Mouse (Mus musculus) cerebellum, adult (tissue): ENCODE data around the gene Fam129c.

Experiments
- ATAC-seq: cut with Nextera tagmentation; 2 replicates; pipeline ENCODE4 v1.9.2; 2017; ENCODE audit warnings: mild to moderate bottlenecking, moderate library complexity, mixed read lengths; ENCODE audit not compliant: insufficient number of reproducible peaks, low FRiP score, low TSS enrichment

Gene Fam129c

GRCm38 (mm10) chr8:71597451-71597850 is at the start of gene Fam129c:
Gene Fam129c, plus strand, starts transcription at chr8:71597648.
- ATAC-seq, result no peak

GRCm38 (mm10) chr8:71550754-71551153 is 46.7 kb upstream of the Fam129c start:
- no peak for ATAC-seq

DNA sequence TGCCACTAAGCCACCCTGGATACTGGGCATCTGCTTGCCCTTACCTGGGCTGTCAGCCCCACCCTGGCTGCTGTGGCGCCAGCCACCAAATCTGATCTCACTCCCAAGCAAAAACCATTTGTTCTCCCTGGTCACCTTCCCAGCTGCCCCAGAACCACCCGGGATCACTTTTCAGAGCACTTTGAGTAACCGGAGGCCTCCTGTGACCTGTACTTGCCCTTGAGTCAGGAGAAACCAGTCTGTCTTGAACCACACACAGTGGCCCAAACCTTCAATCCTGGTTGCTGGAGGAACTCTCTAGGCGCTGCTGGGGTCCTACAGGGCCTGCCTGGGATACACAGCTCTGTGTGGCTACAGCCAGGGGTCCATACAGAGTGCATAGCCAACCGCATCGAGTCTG is 44.7 kb upstream of the Fam129c start:
- ATAC-seq, result no peak

- ATAC-seq, result no peak
Measured at GRCm38 (mm10) chr8:71554001-71554400, 43.4 kb upstream of the Fam129c start.

- ATAC-seq, result no peak
Measured at GRCm38 (mm10) chr8:71554644-71555043, 42.8 kb upstream of the Fam129c start.

DNA sequence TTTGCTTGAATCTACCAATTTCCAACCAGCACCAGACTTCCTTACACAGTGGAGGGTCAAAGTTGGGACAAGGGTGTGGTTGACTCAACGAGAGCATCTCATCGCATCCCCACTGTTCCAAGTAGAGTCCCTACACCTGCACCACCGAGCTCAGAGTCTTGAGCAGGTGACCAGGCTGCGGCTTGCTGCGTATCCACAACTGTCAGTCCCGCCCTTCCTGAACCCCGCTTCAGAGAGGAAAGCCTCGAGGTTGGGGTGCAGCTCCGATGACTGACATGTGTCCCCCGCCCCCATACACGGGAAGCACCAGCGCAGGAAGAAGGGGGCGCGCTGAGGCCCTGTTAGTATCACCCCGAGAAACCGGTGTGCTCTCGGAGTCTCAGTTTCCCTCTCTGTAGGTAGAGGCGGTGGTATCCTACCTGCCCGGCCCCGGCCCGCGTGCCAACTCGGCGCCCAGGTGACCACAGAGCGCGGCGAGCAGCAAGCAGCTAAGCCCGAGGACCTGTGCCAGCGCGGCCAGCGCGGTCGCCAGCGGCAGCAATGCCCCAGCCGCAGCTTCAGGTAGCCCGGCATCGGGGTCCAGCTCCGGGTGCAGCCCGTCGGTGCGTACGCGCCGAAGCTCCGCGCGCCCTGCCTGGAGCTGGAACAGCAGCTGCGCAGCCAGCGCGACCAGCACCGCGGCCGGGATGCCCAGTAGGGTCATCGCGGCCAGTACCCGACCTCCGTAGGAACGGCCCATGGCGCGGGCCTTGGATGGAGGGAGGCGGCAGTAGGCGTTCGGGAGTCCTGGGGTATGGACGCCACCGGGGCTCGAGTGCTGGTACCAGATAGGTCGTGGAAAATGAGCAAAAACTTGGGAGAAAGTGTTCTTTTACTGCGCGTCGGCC is 39.1 kb upstream of the Fam129c start, which contains the start of gene Tmem221:
Gene Tmem221 (minus strand): TSS at position 801 of the 887 bp plus-strand sequence.
- no peak for ATAC-seq

- ATAC-seq, result no peak
Measured at GRCm38 (mm10) chr8:71558958-71559690, 38.3 kb upstream of the Fam129c start.

- no peak for ATAC-seq
Measured at GRCm38 (mm10) chr8:71560071-71560470, 37.4 kb upstream of the Fam129c start.

DNA sequence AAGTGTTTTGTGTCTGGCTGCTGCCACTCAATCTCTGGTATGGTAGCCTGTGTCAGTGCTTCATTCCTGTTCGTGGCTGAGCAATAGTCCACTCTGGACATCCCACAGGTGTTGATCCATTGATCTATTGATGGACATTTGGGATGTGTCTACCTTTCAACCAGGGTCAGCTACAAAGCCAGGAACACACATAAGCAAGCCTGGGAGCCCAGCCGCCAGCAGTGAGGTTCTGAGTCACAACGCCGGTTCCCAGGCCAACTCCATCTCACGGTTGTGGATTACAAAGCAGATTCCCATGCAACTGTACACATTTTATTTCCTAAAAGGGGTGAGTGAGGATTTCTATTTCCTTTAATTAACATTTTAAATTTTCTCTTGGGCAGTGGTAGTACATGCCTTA is 36.7 kb upstream of the Fam129c start:
- ATAC-seq, result no peak

DNA sequence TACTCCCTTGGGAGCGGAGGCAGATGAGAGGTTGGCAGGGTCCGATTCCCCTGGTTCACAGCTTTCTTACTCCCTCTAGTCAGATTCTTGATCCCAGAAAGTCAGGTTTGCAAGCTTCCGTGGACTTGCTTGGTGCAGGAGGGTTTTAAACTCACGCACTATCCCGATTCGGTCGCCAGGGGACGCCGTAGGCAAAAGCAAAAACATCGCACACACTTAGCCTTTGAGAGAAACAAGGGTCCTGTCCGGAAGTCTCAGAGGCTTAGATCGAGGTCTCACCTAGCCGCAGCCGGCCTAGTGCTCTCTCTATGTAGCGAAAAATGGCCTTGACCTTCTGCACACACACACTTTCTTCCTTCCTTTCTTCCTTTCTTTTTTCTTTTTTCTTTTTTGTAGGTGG is 36.0 kb upstream of the Fam129c start:
- ATAC-seq, result no peak; the same call in 1 of the 2 replicates

GRCm38 (mm10) chr8:71562751-71563150 is 34.7 kb upstream of the Fam129c start:
- ATAC-seq, result peak; percentile 34; the same call in 1 of the 2 replicates

DNA sequence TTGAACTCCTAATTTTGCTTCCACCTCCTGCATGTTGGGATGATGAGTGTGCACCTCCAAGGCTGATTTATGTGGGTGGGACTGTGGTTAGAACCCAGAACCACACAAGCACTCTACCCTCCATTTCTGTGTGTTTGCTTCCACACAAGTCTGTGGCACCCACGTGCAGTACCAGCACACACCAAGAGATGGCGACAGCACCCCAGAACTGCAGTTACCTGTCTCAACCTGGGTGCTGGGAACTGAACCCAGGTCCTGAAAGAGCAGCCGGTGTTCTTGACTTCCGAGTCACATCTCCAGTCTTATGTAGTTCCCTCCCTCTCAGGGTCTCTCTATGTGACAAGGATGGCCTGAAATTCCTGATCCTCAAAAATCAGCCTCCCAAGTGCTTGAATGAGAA is 33.5 kb upstream of the Fam129c start:
- ATAC-seq, result no peak

- no peak for ATAC-seq
Measured at GRCm38 (mm10) chr8:71566501-71566900, 30.9 kb upstream of the Fam129c start, which contains the start of gene Nxnl1. Gene Nxnl1, minus strand, starts transcription at chr8:71566601.

DNA sequence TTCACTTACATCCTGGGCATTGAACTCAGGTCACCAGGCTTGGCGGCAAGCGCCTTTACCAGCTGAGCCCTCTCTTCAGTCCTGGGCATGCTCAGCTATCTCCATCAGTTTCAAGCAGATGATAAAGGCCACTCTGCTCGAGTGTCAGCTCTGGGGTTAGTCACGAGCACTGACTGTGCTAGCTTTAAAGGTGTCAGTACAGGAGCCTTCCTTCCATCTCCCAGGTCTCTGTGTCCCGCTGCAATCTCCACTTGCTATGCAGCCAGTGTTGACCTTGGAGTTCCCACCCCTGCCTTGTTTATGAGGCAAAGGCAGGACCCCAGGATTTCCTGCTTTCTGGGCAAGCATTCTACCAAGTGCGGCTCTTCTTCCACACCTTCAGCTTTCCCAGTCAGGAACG is 29.9 kb upstream of the Fam129c start:
- ATAC-seq, result no peak

DNA sequence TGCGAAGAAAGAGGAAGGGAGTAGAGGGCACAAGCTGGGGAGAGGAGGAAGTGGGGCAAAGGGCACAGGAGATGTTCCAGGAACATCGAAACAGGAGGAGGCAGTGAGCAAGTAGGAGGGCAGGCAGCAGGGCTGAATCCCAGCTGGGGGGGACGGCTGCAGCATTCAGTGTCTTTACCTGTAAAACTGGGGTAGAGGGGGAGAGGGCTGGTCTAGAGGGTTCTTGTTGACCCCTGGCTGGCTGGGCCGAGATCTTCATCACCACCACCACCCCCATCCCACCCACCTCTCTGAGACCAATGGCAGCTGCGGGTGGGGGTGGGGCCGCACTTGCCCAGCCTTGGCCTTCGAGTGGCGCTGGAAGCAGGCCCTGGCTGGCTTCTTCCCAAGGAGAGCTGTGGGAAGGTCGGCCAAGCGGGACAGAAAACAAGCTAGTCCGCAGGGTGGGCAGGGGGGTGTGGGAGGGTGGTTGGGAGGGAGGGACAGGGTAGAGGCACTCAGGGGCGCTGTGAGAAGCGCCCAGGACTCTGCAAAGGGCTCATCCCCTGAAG is 29.0 kb upstream of the Fam129c start, which contains the start of gene Slc27a1:
Gene Slc27a1 (plus strand): TSS at position 496 of the 551 bp plus-strand sequence.
- ATAC-seq, result no peak

GRCm38 (mm10) chr8:71568941-71569340 is 28.5 kb upstream of the Fam129c start:
- no peak for ATAC-seq

- peak; percentile 77 for ATAC-seq
Measured at GRCm38 (mm10) chr8:71569366-71570290, 27.8 kb upstream of the Fam129c start.

DNA sequence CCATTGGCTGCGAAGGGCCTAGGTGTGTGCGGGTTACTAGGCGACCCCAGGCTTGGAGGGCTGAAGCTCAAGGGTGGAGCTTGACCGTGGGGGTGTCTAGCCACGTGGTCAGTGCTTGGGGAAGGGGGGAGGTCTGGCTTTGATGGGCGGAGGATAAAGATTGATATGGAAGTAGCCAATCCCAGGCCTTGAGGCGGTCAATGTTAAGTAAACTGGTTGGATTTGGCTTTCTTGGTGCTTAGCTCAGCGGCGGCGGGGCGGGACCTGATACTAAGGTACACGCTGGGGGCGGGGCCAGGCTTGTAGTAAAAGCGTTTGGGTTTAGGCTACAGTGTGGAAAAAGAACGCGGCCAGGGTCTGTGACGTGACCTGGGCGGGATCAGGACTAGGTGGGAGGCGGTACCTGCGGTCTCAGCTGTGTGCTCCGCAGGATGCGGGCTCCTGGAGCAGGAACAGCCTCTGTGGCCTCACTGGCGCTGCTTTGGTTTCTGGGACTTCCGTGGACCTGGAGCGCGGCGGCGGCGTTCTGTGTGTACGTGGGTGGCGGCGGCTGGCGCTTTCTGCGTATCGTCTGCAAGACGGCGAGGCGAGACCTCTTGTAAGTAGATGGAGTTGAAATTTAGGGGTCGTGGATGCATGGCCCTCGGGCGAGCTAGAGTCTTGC is 27.0 kb upstream of the Fam129c start:
- ATAC-seq, result peak; percentile 80

GRCm38 (mm10) chr8:71572077-71572476 is 25.4 kb upstream of the Fam129c start:
- no peak for ATAC-seq
